Mouse (Mus musculus) liver, postnatal 0 days (tissue): ENCODE measurements at regions not wholly inside any gene's neighbourhood (a gene's known extent, or its start where the extent isn't known, plus 50 kb on each side); places are given as distances from the start of the nearest gene placed in this dataset.

Experiments
- CTCF ChIP-seq: sonication (generic); IDR thresholded peaks from 2 replicates; pipeline ENCODE4 v1.5.1; 2016; ENCODE audit warnings: antibody characterized with exemption, low read depth
- EP300 ChIP-seq: IDR thresholded peaks from 2 replicates; pipeline ENCODE4 v1.6.1; 2016; ENCODE audit warnings: antibody characterized with exemption, low read depth, mild to moderate bottlenecking

DNA sequence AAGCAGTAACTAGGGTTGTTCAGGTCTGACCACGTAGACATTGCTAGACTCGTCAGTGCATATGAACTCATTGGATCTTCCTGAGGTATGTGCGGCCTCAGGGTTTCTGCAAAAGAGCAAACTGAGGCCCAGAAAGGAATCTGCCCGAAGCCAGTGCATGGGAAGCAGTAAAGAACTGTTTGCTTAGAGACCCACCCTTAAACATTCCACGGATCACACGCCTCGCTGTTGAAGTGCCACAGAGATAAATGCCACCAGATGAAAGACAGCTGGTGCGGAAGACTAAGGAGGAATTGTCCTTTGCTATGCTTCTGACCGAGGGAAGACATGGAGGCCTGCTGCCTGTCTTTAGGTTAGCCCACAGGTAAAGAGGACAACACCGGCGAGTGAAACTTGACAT lies 382.0 kb upstream of the Arglu1 start:
- TF ChIP-seq CTCF (no peak), EP300 (no peak)
